Mouse (Mus musculus) megakaryocyte progenitor cell, adult 5-6 weeks (primary cell): ENCODE data around the gene Ggta1. TPM values are rescaled to one million over a fixed set of nuclear protein-coding genes. Genes with fewer than 3 reads are reported as not detected.

ENCODE experiments used
- ATAC-seq: replicated peaks from 2 replicates; pipeline ENCODE4 v1.8.0; 2016; ENCODE audit warnings: mild to moderate bottlenecking, moderate TSS enrichment, inconsistent platforms; ENCODE audit not compliant: poor library complexity
- total RNA-seq, 2 experiments: library from RNA; stranded (forward) in 1 of 2; stranded (reverse) in 1 of 2; fragments of 157-497, 149-512 nt in 1 of 2; fragments of 200-1000 nt in 1 of 2; gene quantifications; 2 replicates each; pipeline versions ENCODE4 v1.2.3 to v1.2.4; 2015 to 2017

The Ggta1 gene
- total RNA-seq, 2 experiments from 2014 or later, result 50.8 to 72.0 TPM

- peak; percentile 36 for ATAC-seq
These were observed 21.6 kb downstream of the Ggta1 start for GRCm38 (mm10) chr2:35441419-35441818.

GRCm38 (mm10) chr2:35440480-35440879 is 22.6 kb downstream of the Ggta1 start:
- no peak for ATAC-seq

- ATAC-seq, result peak; percentile 76
These were observed 25.2 kb downstream of the Ggta1 start for GRCm38 (mm10) chr2:35437796-35438195.

- no peak for ATAC-seq
These were observed 28.4 kb downstream of the Ggta1 start for GRCm38 (mm10) chr2:35434576-35435123.

GRCm38 (mm10) chr2:35433428-35433827 is 29.6 kb downstream of the Ggta1 start:
- ATAC-seq, result no peak

GRCm38 (mm10) chr2:35432472-35432871 is 30.6 kb downstream of the Ggta1 start:
- no peak for ATAC-seq

- no peak for ATAC-seq
These were observed 31.0 kb downstream of the Ggta1 start for GRCm38 (mm10) chr2:35432011-35432410.

GRCm38 (mm10) chr2:35430806-35431205 is 32.2 kb downstream of the Ggta1 start:
- ATAC-seq, result no peak

- no peak for ATAC-seq
These were observed 34.3 kb downstream of the Ggta1 start for GRCm38 (mm10) chr2:35428615-35429300.

GRCm38 (mm10) chr2:35427559-35427958 is 35.5 kb downstream of the Ggta1 start:
- no peak for ATAC-seq

GRCm38 (mm10) chr2:35423711-35424339 is 39.2 kb downstream of the Ggta1 start:
- no peak for ATAC-seq

GRCm38 (mm10) chr2:35422384-35422783 is 40.6 kb downstream of the Ggta1 start:
- no peak for ATAC-seq

GRCm38 (mm10) chr2:35420681-35421080 is 42.4 kb downstream of the Ggta1 start:
- ATAC-seq, result peak; percentile 42

GRCm38 (mm10) chr2:35419671-35420070 is 43.4 kb downstream of the Ggta1 start:
- ATAC-seq, result peak; percentile 52

GRCm38 (mm10) chr2:35419243-35419642 is 43.8 kb downstream of the Ggta1 start:
- peak; percentile 33; the same call in 1 of the 2 replicates for ATAC-seq

GRCm38 (mm10) chr2:35417231-35417630 is 45.8 kb downstream of the Ggta1 start:
- ATAC-seq, result no peak

- ATAC-seq, result 0 out of 2 replicates have a peak, but pooled peaks have one; percentile 5
These were observed 46.6 kb downstream of the Ggta1 start for GRCm38 (mm10) chr2:35416473-35416872.

- ATAC-seq, result no peak
These were observed 50.2 kb downstream of the Ggta1 start for GRCm38 (mm10) chr2:35412810-35413209.

GRCm38 (mm10) chr2:35412246-35412645 is 50.8 kb downstream of the Ggta1 start:
- ATAC-seq, result no peak

- ATAC-seq, result no peak
These were observed 51.3 kb downstream of the Ggta1 start for GRCm38 (mm10) chr2:35411640-35412190.

GRCm38 (mm10) chr2:35409466-35409865 is 53.6 kb downstream of the Ggta1 start:
- ATAC-seq, result no peak
